Mouse (Mus musculus) adrenal gland, postnatal 4 days (tissue): ENCODE measurements around the gene C130032M10Rik. TPM values are rescaled to one million over a fixed set of nuclear protein-coding genes. Genes with fewer than 3 reads are reported as not detected.

Experiments
- DNase-seq, 2 experiments: peaks; one replicate each; pipeline ENCODE4 v3.0.0; 2021 to 2022; ENCODE audit warnings: low spot score in 2 of 2, mixed read lengths in 2 of 2
- total RNA-seq, 2 experiments: library from RNA; stranded (reverse); gene quantifications; 2 replicates each; pipeline ENCODE4 v1.2.3; 2021

Gene C130032M10Rik
- total RNA-seq, 2 experiments from 2014 or later = not detected

GRCm38 (mm10) chr9:114546765-114547164 lies 31.3 kb downstream of the C130032M10Rik start:
- no peak for DNase-seq

GRCm38 (mm10) chr9:114547643-114548077 lies 32.2 kb downstream of the C130032M10Rik start:
- no peak for DNase-seq

GRCm38 (mm10) chr9:114548496-114548895 lies 33.0 kb downstream of the C130032M10Rik start:
- no peak for DNase-seq

DNA sequence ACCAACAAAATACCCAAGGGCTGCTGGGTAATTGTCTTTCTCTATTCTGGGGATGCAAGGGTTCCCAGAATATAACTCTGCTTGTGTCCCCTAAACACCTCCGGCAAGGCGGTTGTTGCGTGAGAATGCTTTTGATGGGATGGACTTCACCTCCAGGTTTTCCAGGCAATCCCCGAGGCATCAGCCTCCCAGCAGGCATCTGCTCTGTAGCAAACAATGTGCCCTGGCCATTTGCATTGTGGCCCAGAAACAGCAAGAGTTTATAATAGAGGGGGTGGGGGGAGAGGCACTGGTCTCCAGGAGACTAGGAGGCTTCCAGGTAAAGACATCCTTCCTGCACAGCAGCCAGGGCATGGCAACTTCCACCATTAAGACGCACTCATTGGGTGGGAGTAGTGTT lies 33.6 kb downstream of the C130032M10Rik start:
- no peak for DNase-seq

DNA sequence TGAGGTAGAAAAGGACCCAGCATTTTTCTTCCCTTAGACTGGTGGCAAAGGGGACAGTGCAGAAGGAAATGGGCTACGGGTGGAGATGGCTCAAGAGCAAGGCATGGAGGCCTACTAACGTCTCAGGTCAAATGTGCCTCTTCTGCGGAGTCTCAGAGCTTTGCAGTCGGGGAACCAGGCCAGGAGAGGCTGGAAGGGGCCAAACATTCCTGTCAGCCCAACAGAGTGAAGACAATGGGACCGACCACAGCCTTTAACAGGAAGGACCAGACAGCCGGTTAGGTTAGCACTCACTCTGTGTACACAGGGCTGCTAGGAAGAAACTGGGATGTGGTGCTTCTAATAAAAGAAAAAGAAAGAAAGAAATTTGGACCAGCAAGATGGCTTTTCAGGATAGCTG lies 34.5 kb downstream of the C130032M10Rik start:
- DNase-seq = no peak

DNA sequence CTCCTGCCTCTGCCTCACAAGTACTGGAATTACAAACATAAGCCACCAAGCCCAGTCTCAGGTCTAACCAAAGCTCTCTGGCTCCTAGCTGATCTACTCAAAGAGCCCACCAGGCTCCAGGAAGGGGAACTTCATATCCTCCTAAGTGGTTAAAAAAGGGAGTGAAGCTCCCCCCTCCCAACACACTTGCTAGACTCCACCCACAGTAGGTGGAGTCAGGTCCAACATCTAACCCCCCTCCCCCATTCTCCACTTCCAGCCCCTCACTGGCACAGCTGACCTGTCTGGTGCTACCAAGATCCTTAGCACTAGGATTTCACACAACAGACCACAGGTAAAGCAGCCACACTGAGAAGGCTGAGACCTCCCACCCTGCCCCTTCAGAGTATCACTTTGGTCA lies 38.3 kb downstream of the C130032M10Rik start:
- DNase-seq = no peak

DNA sequence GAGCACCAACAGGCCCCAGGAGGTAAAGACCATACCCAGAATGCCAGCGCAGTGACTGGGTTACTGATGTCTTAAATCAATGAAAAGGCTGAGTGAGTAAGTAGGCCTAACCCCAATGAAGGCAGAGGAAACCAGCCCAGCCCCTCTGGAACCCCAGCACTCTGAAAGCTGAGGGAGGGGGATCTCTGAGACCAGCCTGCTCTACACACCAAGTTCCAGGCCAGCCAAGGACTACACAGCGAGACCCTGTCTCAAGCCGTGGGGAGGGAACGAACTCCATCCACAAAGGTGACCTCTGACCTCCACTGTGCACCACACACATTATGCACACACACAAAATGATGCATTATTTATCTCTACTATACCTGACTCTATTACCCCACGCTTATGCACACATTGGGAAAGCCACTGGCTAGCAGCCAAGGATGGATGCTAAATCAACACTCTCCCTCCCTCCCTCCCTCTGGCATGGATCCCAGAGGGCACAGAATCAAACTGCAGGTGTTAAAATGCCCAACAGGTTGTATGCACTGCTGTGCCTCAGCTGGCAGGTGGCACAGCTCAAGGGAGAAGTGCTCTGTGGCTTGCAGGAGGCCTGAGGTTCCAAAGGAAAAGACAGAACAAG lies 39.0 kb downstream of the C130032M10Rik start:
- no peak for DNase-seq

DNA sequence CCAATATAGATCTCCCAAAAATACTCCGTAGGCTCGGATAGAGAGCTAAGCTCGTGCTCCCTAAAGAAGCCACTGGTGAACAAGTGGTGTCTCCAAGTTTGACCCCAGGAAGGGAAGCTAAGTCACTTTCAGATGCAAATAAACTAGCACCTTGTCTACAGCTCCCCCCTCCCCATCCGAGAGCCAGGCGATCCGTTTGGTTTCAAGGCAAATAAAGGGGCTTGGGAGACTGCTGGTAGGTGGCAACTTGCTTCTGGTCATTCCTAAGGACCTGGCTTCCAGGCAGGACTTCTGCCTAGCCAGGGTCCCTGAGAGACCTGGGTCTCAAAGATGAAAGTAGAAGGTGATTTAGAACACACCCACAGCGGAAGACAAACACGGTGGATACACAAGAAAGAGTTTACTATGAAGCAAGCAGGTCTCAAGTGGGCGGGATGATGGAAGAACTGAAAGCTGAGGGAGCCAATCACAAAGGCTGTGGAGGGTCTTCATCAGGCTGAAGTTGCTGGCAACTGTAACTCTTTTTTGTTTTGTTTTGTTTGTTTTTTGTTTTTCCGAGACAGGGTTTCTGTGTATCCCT lies 40.9 kb downstream of the C130032M10Rik start:
- DNase-seq = no peak

DNA sequence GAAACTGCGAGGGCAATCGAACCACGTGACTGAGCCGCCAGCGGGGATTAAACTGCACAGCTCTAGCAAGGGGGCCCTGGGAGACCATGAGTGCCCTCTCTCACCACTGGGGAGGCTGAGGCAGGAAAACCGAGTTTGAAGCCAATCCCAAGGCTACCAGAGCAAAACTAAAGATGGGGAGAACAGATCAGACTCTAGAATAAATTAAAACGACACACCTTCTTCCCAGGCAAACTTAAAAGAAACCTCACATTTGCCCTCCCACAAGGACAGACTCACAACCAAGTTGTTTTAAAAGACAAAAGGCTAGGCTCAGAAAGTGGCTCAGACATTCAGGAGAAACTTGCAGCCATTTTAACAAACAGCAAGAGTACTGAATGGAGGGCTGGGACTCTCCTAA lies 41.6 kb downstream of the C130032M10Rik start:
- DNase-seq = no peak

DNA sequence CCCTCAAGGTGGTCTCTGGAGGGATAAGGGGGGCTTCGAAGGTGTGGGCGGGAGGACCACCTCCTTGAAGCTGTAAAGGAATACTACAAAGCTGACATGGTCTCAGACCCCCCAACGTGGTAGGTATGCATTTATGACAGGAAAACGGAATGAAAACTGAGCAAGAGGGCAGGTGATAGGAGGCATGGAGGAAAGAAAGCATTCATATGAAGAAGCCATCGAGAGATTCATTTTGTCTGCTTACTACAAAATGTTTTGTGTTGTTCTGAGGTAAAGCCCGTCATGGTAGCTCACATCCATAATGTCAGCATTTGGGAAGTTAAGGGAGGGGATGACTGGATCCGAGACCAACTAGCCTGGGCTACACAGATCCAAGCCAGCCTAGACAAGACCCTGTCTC lies 44.6 kb downstream of the C130032M10Rik start:
- DNase-seq = no peak

GRCm38 (mm10) chr9:114560771-114561670 lies 45.5 kb downstream of the C130032M10Rik start:
- no peak for DNase-seq

DNA sequence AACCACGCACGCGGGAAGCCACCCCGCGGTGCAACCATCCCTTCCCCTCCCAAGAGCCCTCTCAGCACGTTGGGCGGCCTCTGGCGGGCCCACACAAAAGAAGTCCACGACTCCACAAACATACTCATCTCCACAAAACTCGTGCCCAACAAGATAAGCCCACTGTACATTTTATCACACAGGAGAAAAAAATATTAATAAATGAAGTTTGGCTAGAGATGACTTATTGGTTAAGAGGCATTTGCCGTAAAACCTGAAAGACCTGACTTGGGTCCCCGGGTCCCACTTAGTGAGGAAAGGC lies 46.1 kb downstream of the C130032M10Rik start:
- DNase-seq = no peak

GRCm38 (mm10) chr9:114562031-114562918 lies 46.8 kb downstream of the C130032M10Rik start:
- no peak for DNase-seq

DNA sequence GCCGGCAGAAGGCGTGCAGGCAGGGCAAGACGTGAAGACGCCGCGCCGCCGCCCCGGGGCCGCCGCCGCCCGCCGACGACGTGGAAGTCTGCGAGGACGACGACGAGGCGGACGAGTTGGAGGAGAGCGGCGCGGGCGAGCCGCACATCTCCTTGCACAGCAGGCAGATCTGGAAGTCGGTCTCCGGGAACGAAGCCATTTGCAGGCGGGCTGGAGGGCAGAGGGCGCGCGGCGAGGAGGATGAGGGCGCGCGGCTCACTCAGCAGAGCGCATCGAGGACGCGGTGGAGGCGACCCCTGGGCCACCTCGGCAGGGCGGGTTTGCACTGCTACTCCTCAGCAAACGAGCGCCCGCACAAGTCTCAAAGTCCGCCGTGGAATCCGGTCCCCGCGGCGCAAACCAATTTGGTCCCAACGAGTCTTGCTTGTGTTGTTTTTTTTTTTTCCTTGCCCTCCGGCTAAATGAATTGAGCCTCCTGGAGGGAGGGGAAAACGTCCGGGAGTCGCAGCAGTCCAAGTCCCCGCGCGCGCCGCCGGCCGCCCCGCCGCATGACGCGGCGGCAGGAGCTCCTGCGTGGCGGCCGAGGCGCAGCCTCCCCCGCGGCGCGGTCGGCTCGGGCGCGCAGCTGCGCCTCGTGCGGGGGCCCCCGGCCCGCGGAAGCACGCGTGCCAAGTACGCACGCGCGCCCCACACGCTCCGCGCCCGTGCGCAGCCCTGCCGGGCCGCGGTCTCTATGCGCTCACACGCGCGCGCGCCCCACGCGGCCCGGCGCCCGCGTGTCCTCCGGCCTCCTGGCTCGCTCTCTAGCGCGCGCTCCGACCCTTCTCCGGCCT lies 47.6 kb downstream of the C130032M10Rik start:
- DNase-seq = no peak

DNA sequence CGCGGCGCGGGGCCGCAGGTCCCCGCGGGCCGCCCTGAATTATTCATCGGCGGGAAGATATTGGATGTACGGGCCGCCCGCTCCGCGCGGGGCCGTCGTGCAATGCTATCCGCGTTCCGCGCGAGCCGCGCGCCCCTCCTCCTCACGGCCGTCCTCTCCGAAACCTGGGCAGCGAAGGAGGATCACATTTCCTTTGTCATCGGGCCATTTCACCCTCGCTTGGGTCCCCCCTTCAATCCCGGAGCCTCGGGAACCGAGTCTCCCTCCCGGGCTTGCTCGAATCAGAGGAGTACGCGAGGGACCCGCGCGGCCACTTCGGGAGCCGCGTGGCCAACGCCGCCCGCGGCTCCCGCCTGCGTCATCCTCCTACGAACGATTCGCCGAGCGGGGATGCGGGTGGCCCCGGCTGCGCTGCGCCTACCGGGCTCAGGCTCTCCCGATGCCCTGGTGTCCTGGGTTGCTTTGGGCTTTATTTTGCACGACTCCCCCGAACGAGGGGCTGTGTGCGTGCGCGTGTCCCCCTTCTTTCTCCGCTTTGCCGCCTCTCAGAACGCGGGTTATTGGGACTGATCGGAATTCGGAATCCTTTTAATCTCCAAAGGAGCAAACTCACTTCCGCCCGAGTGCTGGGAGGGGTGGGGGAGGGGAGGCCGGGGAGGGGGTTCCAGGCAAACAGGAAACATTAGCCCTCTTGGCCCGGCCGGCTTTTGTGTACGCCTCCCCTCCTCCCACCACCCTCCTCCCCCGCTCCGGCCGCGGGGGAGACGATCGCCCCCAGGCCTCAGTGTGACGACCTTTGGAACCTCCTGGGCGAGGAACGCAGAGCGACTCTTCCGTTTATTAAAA lies 48.5 kb downstream of the C130032M10Rik start, which contains the start of gene Trim71:
Gene Trim71, minus strand, starts transcription at position 609 of the 846 bp plus-strand sequence.
- DNase-seq = no peak

DNA sequence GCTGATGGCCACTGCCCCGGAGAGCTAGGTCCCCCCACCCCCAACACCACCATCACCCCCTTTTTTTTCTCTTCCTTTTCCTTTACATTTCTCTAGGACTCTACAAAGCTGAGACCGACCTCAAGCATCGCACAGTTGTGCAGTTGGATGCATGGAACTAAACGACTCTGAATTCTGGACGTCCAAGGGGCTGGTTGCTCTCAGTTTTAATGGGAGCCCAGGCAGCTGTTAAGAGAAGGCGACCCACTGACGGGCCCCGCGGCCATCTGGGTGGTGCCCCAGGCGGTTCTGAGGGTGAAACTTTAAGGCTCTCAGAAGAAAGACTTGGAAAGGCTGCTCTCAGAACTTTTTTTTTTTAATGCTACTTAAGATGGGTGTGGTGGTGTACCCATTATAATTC lies 49.2 kb downstream of the C130032M10Rik start:
- no peak for DNase-seq
